Mouse (Mus musculus): ENCODE data around the gene Fgd3.

Fgd3 gene

DNA sequence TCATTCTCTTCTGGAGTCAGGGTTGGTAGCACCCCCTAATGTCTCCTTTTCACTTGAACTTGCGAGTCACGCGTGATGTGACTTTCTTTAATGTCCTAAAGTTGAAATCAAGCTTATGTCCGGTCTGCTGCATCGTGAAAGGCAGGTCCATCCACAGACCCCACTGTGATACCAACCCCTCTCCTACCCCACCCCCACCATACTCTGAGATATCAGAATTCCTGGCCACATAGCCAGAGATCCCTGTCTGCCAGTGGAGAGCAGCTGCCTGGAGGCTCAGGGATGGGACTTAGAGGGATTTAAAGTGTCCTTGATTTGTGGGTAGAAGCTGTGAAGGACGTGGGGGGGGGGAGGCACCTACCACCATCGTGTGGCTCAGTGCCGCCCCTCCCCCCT lies 71.6 kb downstream of the Fgd3 start, which contains the start of gene Susd3:
Susd3 (minus strand) TSS at position 240 of the 396 bp plus-strand sequence.
- DNase-seq (ENCODE audit: low spot score in 2 of 2): no peak

DNA sequence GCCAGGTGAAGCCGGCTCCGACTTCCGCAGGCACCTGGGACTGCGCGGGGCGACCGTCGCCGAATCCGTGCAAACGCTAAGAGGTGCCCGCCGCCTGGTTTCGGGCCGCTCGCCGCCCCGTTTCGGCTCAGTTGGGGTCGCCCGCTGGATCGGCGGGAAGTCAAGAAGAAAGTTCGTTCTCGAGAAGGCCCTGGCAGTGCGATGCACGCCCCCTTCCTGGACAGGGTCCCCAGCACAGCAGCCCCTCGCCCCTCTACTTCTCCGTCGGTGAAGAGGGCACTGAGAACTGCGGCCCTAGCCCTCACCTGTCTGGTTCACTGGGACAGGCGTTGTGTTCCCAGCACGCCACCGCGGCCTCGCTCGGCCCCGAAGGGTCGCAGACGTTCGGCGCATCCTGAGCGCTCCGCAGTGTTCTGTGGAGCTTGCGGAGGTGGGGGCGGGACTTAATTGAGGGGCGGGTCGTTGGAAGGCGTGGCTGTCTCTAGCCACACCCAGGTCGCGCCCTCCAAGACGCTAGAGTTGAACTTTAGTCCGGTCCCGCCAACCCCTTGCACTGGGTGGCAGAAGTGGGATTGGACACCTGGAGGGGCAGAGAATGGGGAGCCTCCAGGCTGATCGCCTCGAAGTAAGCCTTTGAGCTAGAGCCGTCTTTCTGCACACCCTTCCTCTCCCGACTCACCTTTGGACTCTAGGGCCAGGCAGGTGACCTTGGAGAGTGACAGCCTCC lies 72.2 kb downstream of the Fgd3 start:
- no peak for DNase-seq (ENCODE audit: low spot score in 2 of 2)

DNA sequence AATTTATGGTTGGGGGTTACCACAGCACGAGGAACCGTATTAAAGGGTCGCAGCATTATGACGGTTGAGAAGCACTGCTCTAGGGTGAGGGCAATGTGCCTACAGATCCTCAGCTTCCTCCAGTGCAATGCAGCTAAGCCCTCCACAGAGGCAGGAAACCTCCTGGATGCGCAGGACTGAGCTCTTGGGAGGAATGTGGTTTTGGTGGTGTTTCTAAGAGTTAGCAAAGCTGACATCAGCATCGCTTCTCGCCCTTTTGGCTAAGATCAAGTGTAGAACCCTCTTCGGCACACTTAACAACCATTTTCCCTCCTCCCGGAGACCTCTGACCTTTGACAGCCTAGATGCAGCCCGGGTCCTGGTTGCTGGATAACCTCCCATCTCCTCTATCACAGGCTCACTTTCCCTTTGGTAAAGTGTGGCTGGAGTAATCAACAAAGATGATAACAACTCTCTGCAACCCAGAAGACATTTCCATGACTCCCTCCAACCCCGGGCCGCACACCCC lies 72.8 kb downstream of the Fgd3 start:
- no peak for DNase-seq (ENCODE audit: low spot score in 2 of 2)

DNA sequence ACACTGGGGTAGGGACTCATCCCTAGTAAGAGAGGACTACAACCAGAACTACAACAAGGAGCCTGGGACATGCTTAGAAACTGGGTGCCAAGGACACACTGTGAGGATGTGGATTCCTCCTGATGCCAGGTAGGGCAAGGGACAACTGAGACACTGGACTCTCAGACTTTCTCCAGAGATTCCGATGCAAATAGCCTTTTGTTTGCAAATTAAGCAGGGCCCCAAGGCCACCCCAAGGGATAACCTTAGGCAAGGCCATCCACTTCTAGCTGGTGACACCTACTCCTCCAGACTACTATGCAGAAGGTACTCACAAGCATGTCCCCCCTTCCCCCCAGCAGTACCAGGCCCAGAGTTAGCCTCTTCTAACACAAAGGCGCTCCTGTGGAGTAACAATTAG lies 73.5 kb downstream of the Fgd3 start:
- DNase-seq (ENCODE audit: low spot score in 2 of 2): no peak

DNA sequence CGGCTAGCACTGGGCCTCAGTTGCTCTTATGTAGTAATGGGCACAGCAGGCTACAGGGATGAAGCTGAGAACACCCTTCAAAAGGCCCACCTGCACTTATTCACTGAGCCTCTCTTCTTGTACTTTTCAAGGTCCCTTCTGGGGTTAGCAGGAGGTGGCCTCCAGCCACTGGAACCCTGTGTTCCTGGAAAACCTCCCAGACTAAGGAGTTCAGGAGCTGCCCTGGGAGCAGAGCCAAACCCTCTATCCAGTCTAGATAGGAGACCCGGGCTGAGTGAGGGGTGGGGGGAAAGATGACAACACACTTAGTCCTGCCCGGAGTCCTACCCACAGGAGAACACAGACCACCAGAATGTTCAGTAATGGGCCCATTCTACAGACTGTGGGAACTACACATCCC lies 74.1 kb downstream of the Fgd3 start:
- DNase-seq (ENCODE audit: low spot score in 2 of 2): no peak

DNA sequence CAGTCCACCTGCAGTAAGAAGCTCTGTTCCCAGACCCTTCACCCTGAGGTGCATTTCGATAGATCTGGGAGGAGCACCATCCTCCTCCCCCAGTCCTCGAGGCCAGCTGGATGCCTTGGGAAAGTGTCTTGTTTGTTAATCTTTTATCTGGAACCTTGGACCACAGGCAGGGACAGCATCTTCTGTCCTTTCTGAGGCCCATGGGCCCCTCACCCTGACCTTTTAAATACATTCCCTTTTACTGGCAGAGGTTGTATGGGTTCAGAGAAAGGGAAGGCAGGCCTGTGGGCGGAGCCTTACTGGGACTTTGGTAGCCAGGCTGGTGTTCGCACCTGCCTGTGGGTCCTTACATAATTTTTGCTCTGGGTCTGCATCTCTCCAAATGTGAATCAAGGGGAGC lies 74.9 kb downstream of the Fgd3 start:
- no peak for DNase-seq (ENCODE audit: low spot score in 2 of 2)

DNA sequence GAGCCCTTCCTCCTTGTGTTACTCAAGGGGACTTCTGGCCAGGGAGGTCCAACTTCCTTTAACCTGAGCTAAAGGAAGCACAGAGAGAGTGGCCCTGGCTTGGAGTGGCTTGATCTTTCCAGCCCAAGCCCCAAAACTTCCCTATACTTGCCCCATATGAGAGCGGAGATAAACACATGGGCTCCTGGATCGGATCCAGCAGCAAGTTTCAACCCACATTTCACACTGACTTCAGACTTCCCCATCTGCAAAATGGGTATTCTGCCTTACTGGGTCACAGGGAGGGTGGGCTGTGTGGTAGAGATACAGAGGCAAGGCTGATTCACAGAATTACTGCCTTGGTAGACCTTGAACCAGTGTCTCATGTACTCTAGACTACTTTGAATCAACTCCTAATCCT lies 76.6 kb downstream of the Fgd3 start:
- no peak for DNase-seq (ENCODE audit: low spot score in 2 of 2)

DNA sequence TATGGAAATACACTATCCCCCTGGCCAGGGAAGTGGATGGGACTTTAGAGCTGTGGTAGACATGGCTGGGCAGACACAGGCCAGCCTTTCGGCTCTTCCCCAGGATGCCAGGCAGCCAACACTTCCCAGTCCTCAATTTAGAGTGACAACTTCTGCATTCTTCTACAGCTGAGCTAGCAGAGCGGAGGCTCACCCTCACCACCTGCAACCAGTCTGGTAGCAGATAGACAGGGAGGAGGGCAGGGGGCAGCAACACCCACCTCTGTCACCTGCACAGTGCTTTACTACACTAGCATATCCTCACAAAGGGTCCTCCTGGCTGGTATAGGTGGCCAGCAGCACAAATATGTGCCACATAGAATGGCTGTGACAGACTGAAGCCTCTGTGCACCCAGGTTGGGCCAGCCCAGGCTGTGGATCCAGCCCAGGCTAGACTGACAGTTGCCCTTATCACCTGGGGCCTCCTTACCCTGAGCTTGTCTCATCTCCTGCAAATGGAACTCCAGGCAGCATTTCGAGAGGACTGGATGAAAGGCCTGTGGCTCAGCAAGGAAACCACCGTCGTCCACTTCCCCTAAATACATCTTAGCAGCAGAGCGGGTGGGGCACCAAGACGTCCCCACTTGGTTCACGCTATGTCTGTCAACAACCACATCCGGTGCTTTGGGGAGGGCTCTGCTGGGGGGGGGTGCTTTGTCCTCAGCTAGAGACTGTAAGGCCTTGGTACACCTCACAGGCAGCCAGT lies 77.6 kb downstream of the Fgd3 start:
- no peak for DNase-seq (ENCODE audit: low spot score in 2 of 2)

DNA sequence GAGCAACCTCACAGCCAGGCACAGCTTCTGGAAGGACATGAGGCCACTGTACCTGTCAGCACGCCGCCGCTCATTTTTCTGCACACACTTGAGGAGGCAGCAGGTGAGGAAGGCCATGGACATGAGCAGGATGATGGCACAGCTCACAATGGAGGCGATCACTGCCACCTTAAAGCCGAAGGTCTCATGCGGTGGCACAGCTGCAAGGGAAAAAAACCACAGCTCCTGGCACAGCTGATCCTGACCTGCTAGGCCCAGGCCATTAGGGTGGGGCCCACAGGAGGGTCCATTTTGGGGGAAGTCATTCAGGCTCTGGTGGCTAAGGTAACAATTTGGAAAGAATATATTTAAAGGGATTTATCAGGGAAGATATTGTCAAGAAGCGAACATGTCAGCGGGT lies 81.4 kb downstream of the Fgd3 start:
- DNase-seq (ENCODE audit: low spot score in 2 of 2): no peak

DNA sequence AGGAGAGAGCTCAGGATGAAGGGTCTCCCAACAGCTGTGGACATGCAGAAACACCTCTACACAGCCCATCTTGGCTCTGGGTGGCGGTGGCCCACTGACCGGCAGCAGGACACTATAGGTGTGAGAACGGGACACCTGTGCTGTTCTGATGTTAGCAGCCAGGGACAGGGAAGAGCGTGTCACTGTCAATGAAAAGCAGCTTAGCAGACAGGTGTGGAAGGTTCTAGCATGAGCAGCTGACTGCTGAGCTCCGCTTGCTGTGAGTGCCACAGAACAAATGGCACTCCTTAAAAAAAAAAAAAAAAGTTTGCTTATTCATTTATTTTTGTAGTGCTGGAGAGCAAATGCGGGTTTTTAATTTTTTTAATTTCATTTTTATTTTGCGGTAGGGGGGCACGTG lies 82.5 kb downstream of the Fgd3 start:
- no peak for DNase-seq (ENCODE audit: low spot score in 2 of 2)

DNA sequence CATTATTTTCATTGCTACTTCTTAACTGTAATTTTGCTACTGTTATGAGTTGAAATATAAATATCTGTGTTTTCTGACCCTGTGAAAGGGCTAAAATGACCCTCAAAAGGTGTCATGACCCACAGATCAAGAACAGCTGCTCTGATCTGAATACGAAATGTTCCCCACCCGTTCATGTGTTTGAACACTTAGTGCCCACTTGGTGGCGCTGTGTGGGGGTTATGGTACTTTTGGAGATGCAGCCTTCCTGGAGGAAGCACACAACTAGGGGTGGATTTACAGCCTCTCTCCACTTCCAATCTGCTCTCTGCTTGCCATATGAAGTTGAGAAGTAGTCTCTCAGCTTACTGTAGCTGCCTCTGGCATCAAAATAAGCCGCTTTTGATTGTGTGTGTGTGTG lies 85.4 kb downstream of the Fgd3 start:
- DNase-seq (ENCODE audit: low spot score in 2 of 2): no peak

DNA sequence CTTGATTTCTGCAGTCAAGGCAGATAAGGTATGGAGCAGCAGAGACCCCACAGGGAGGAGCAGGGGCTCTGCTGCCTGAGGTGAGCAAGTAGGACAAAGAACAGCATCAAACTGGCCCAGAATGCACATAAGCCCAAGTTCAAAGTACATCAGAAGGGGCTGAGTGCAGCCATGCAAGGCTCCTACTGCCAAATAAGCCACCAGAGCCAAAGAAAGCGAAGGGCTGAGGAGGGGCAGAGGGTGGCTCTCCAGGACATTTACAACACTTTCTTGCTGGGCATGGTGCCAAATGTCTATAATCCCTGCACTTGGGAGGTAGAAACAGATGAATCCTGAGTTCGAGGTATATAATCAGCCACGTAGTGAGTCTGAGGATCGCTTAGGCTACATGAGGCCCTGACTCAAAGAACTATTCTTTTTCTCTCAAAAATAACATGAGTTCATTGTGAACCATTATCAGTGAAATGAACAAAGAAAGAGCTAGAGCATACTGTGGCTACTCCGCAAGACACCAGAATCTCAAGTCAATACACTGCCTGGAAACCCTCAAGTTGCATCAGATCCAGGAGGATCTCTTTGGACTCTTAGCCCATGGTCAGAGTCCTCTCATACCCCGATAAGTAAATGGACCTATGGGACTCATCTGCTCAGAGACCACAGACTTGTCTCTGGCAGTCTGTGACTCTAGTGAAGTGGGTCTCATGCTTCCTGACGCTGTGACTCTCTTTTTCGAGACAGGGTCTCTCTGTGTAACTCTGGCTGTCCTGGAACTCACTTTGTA lies 86.1 kb downstream of the Fgd3 start:
- DNase-seq (ENCODE audit: low spot score in 2 of 2): no peak

DNA sequence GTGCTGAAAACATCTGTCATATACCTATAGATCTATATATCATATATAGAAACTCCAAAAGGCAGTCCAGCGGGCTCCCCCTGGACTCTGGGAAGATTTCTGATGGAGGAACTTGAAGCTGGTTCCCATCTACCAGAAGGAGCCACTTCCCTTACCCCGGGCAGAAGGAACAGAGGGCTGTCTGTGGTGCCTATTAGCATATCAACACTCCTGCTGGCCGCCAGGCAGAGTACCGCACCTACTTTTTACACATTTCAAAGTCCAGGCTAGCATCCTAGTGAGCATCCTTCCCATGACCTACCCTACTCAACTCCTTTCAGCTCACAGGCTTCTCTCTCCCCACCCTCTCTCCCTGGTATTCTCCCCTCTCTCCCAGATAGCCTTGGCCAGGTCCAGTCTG lies 94.5 kb downstream of the Fgd3 start:
- DNase-seq (ENCODE audit: low spot score in 2 of 2): no peak

DNA sequence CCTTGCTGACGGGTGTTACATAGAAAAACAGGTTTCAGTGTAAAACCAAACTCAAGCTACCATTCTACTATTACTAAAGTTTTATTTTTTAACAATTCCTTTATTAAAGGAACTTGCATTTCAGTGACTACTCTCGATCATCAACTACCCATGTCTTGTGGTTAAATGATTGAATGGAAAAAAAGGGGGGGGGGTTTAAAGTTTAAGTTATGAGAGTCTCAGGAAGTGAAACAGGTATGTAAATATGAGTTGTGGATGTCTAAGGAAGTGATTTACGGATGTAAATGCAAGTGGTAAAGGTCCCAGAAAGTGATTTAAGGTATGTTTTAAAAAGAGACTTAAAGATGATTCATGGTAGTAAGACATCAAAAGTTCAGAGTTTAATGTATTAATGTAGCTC lies 95.0 kb downstream of the Fgd3 start:
- no peak for DNase-seq (ENCODE audit: low spot score in 2 of 2)

DNA sequence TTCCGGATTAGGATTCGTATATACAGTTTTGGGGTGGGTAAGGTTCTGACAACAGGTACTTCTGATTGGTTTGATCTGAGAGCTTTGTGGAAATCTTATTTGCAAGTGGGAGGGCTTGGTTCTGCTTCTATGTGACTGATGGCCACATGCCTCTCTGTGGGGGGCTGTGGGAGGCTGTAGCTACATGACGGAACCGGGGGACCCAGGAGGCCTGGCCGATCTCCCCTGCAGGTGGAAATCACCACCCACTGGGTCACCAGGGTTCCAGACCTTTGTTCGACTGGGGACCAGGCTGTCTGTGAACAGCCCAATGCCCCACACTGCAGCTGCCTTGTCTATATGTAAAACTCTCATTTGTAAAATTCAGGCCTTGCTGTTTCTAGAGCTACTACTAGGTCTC lies 95.4 kb downstream of the Fgd3 start:
- DNase-seq (ENCODE audit: low spot score in 2 of 2): no peak

DNA sequence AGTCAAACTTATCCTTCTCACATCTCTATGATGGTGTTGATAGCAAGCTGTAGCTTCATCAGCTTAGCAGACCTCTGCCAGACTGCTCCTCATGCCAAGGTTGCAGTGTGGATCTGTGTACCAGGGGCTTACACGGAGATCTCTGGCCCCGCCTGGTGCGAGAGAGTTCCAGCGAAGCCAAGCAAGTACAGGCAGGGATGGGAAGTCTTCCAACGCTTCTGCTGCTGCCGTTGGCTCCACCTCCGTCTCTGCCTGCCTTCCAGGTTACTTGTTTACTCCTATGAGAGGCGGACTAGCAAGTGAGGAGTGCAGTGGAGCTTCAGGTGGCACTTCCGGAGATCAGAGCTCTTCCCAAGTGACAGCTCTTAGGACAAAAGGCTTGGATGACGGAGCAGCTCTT lies 95.8 kb downstream of the Fgd3 start:
- no peak for DNase-seq (ENCODE audit: low spot score in 2 of 2)

DNA sequence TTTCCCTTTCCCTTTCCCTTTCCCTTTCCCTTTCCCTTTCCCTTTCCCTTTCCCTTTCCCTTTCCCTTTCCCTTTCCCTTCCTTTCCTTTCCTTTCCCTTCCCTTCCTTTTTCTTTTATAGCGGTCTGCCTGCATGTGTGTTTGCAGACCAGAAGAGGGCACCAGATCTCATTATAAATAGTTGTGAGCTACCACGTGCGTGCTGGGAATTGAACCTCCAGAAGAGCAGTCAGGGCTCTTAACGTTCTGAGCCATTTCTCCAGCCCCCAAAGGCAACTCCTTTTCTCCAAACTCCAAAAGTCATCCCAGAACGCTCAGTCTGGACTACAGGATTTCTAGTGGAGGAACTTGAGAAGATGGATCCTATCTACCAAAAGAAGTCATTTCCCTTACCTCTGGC lies 99.2 kb downstream of the Fgd3 start:
- DNase-seq (ENCODE audit: low spot score in 2 of 2): no peak

DNA sequence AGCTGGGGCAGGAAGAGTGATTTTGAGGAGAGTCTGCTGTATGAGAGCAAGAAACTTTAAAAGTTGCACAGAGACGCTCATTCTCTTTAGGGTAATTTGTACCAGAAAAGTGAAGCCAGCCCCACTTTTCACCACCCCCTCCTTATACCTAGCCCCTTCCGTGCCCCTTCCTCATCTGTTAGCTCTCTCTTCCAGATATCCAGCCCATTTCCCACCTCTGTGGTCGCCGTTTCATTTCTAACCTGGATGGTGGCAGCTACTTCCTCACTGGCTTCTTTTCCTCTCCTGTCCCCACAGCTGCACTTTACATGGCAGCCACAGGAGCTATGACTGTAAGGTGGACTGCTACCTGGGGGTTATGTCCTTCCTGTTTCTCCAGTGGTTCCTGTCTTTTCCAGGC lies 100.7 kb downstream of the Fgd3 start:
- DNase-seq (ENCODE audit: low spot score in 2 of 2): no peak

DNA sequence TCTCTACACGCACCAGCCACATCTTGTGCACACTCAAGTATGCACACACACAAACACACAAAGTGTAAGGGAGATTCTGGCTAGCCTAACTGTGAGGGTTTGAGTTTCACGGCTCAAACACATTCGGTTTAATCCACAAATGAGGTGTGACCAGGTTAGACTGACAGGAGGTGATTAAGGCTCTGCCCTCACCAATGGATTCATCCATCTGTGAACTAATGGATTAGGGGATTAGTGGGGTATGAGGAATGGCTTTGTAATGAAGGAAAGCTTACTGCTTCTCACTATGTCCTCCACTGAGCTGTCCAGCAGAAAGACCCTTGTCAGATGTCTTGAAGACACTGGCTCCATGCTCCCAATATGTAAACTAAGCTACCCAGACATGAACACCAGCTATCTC lies 101.5 kb downstream of the Fgd3 start:
- DNase-seq (ENCODE audit: low spot score in 2 of 2): no peak

DNA sequence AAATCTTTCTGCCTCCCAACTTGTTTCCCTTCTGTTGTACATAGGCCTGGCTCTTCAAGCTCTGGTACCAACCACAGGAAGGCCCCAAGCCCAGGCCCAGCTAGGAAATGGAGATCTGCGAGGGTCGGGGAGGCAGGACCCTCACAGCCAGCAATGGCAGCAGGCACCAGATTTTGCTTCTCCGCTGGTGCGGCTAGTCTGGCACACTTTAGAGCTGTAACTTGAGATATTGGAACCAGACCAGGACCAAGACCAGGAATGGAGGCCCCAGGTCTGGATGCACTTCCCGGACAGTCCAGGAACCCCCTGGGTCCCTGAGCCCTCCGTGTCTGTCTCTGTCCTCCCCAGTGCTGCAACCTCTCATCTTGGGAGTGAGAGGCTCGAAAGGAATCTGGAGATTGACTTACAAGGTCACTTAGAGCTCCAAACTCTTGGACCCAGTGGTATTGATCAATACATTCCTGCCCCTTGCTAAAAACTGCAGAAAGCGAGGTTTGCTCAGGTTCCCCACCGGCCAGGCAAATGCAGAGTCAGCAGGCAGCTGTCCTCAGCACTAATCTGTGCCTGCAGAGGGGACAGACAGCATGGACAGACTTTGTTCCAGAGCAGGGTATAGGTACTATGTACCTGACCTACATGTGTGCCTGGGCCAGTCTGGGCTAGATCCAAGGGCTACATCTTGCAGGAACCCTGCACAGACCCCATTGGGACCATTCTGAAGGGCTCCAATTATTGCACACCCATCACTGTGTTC lies 103.1 kb downstream of the Fgd3 start:
- no peak for DNase-seq (ENCODE audit: low spot score in 2 of 2)

DNA sequence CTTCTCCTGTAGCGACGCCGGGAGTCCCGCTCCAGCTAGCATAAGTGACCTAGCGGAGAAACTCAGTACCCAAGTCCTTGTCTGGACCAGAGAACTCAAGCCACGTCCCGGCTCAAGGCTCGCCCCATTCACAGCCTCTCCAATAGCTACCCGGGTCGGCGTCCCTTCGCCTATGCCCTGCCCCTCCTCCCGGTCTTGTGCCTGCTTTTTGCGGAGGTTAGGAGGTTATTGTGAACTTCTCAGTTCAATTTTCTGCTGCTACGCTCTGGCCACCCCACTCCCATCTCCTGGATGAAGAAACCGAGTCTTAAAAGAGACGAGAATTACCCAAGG lies 103.9 kb downstream of the Fgd3 start:
- DNase-seq (ENCODE audit: low spot score in 2 of 2): no peak

All from left cerebral cortex, adult 9 months (tissue).